Mouse (Mus musculus): ENCODE data around the gene Srebf2.
A peak's percentile ranks its signal among the peaks of the same experiment; 100 is the strongest.

The Srebf2 gene

GRCm38 (mm10) chr15:82207105-82207459, 60.1 kb downstream of the Srebf2 start:
- no peak for DNase-seq (ENCODE audit: low spot score in 2 of 2)

- DNase-seq (ENCODE audit: low spot score in 2 of 2) = no peak
These were observed 60.7 kb downstream of the Srebf2 start for GRCm38 (mm10) chr15:82207504-82208219.

- DNase-seq (ENCODE audit: low spot score in 2 of 2) = no peak
These were observed 61.3 kb downstream of the Srebf2 start for GRCm38 (mm10) chr15:82208307-82208706.

- DNase-seq (ENCODE audit: low spot score in 2 of 2) = no peak
These were observed 62.5 kb downstream of the Srebf2 start for GRCm38 (mm10) chr15:82209295-82210050.

GRCm38 (mm10) chr15:82210801-82211200, 63.8 kb downstream of the Srebf2 start:
- no peak for DNase-seq (ENCODE audit: low spot score in 2 of 2)

GRCm38 (mm10) chr15:82211281-82211680, 64.3 kb downstream of the Srebf2 start:
- DNase-seq (ENCODE audit: low spot score in 2 of 2) = no peak

GRCm38 (mm10) chr15:82211911-82212751, 65.2 kb downstream of the Srebf2 start:
- no peak for DNase-seq (ENCODE audit: low spot score in 2 of 2)

- no peak for DNase-seq (ENCODE audit: low spot score in 2 of 2)
These were observed 65.7 kb downstream of the Srebf2 start, which contains the start of gene Shisa8 for GRCm38 (mm10) chr15:82212752-82213063. Shisa8 (minus strand) TSS chr15:82212815.

- DNase-seq (ENCODE audit: low spot score in 2 of 2) = no peak
These were observed 66.2 kb downstream of the Srebf2 start for GRCm38 (mm10) chr15:82213222-82213621.

- DNase-seq (ENCODE audit: low spot score in 2 of 2) = no peak
These were observed 68.5 kb downstream of the Srebf2 start for GRCm38 (mm10) chr15:82215332-82216046.

- DNase-seq (ENCODE audit: low spot score in 2 of 2) = no peak
These were observed 69.3 kb downstream of the Srebf2 start for GRCm38 (mm10) chr15:82216142-82216827.

GRCm38 (mm10) chr15:82217039-82217438, 70.1 kb downstream of the Srebf2 start:
- DNase-seq (ENCODE audit: low spot score in 2 of 2) = no peak

- no peak for DNase-seq (ENCODE audit: low spot score in 2 of 2)
These were observed 71.0 kb downstream of the Srebf2 start for GRCm38 (mm10) chr15:82217980-82218379.

- peak in 1 of 2 experiments; percentile 51 for DNase-seq (ENCODE audit: low spot score in 2 of 2)
These were observed 72.0 kb downstream of the Srebf2 start for GRCm38 (mm10) chr15:82218778-82219666.

GRCm38 (mm10) chr15:82220003-82220675, 73.2 kb downstream of the Srebf2 start:
- no peak for DNase-seq (ENCODE audit: low spot score in 2 of 2)

GRCm38 (mm10) chr15:82221104-82221860, 74.3 kb downstream of the Srebf2 start:
- DNase-seq (ENCODE audit: low spot score in 2 of 2) = no peak

GRCm38 (mm10) chr15:82223251-82223650, 76.3 kb downstream of the Srebf2 start:
- DNase-seq (ENCODE audit: low spot score in 2 of 2) = no peak

- no peak for DNase-seq (ENCODE audit: low spot score in 2 of 2)
These were observed 76.9 kb downstream of the Srebf2 start, which contains the start of gene Tnfrsf13c for GRCm38 (mm10) chr15:82223657-82224601. Tnfrsf13c (minus strand) TSS chr15:82224369.
